Mouse (Mus musculus) mouse embryonic stem cell (cell line): ENCODE data around the gene BC048671.

Source experiments
- in situ Hi-C, 2 experiments: fragments of 300-500 bp; cut with MboI; formaldehyde crosslinking; loops; 1 replicate in 1 of 2; 3 replicates in 1 of 2; pipeline ENCODE4 v1.14.3; 2019 to 2020; ENCODE audit warnings: low sequenced_read_pairs in 2 of 2, low pct_unique_long_range_greater_than_20kb in 1 of 2, mixed read lengths in 1 of 2; ENCODE audit not compliant: unreplicated experiment in 1 of 2

BC048671 gene

DNA sequence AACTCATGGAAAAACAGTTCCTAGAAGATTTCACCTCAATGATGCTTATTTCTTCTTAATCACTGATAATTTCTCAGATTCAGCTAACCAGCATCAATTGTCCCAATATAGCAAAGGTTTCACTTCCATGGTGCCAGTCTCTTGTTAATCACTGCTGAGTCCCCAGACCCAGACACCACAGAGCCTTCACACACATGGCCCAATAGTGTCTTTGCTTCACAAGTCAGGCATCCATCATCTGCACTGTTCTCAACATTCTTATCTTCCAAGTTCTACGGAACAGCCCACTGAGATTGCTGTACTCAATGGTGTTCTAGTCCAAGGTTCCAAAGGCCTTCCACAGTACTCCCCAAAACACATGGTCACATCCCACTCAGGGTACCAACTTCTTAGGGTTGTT lies at the start of gene BC048671:
Gene BC048671 (plus strand): TSS at position 301 of the 400 bp plus-strand sequence.
- in situ Hi-C loops, result loop anchor here in 1 of 2 experiments (25.0 kb wide), 1 partner anchor 614 kb away; no protein-coding TSS in a partner anchor

DNA sequence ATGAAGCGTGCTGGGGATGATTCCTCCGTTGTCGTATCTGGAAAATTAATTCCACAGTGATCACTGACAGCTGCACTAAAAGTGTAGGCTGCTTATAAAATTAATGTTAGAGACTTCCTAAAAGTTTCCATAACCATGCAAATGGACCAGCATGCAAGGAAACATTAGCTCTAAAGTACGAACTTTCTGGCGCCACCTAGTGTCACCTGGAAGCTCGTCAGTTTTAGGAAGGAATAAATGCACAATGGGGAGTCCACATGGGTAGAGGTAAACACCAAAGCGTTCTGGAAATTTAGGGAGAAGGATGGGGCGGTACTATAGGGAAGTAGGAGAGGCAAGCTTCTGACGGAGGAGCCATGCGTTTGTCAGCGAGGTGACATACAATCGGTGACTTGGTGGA lies 12.8 kb upstream of the BC048671 start:
- in situ Hi-C loops, result no loop called here

DNA sequence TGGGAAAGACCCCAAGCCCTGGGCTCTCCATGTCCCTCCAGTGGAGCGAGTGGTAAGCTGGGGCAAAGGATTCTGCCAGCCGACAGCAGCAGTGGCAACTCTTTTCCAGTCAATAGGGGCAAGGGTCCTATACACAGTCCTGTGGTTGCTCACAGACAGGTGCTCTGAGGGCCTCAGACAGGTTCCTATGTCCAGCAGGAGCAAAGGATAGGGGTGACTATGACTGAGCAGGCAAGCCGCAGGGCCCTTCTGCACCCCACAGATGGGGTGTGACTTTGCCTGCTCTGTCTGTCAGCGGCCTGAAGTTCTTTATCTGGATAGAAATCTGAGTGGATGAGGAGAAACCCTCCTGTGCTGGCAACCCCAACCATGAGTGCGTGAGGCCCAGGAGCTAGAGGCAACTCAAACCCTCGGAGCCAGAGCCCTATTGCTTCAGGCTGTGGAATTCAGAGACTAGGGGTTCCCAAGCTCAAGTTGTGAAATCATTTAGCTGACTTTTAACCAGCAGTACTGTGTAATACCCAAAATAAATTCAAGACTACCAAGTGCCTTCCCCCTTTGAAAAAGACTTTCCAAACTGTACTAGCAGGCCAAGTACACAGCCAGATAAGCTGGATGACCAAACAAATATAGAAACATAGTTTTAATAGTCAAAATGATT lies 5.4 kb downstream of the BC048671 start:
- in situ Hi-C loops, result loop anchor here in 1 of 2 experiments (25.0 kb wide), 1 partner anchor 619 kb away; no protein-coding TSS in a partner anchor

DNA sequence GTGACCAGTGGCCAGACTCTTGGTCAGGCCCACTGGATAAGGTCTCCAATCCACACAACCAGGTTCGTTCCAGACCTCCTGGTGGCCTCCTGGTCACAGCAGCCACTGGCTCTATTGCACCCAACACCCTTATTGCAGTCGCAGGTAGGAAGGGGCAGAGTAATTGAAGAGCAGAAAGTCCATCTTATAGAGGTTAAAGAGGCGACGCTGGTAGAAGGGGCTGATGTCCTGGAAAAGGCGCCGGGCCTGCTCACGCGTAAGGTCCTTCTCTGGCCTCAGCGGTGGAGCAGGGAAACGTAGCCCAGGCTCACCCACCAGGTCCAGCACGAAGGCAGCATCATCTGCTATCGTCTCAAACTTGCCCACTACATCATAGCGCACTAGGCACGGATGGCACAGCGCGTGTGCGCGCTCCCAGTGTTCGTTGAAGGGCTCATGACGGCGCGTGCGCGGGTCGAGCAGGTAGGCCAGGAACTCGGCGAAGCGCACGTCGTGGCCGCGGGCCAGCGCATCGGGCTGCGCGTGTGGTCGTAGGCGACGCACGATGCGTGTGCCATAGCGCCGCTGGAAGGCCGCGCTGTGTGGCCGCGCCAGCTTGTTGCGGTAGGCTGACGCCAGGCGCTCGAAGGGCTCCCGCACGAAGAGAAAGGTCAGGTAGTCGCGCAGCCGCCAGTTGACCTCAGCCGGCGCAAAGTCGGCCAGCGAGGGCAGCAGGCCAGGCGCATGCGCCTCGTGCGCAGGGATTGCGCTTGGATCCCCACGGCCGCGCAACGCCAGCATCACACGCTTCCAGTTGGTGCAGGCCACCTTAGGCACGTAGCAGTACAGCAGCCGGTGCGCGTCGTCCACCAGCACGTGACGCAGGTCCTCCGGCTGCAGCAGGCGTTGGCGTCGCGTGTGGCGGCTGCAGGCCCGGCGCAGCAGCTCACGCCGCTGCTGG lies 8.1 kb downstream of the BC048671 start:
- in situ Hi-C loops, result loop anchor here in 1 of 2 experiments (25.0 kb wide), 1 partner anchor 622 kb away; no protein-coding TSS in a partner anchor

DNA sequence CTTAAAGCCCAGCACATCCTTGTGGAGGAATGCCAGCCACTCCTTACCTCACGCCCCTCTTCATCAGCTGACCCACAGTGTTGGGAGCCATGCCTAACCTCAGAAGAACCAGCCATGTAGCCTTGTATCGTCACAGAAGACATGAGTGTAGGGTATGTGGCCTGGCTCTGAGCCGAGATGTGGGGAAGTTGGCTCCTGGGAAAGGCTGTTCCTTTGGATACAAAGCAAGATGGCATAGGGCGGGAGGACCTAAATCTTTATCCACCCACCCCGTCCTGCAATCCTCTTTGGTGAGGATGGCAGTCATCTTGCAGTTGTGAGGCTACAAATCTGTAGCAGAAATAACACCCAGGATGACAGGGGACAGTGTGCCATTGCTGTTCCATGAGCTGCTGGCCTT lies 14.9 kb downstream of the BC048671 start:
- in situ Hi-C loops, result loop anchor here in 1 of 2 experiments (25.0 kb wide), 1 partner anchor 629 kb away; no protein-coding TSS in a partner anchor

- in situ Hi-C loops, result loop anchor here in 1 of 2 experiments (25.0 kb wide), 1 partner anchor 630 kb away; no protein-coding TSS in a partner anchor
Observed at GRCm38 (mm10) chr6:90317510-90318258, 16.7 kb downstream of the BC048671 start.

DNA sequence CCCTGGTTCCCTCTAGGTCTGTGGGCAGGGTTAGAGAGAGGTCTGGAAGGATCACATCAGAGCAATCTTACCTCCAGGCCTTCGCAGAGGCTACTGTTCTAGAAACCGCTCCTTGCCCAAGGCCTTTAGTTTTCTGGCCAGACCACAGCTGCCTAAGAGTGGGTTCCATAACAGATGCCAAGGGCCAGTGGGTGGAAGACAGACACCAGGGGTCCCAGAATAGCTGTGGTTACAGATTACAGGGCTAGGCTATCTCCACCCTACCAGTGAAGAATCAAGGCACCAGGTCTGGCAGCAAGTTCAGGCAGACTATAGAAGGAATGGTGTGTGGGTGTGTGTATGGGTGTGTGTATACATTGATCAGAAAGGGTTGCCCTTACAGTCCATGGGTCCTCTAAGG lies 18.0 kb downstream of the BC048671 start:
- in situ Hi-C loops, result loop anchor here in 1 of 2 experiments (25.0 kb wide), 1 partner anchor 632 kb away; no protein-coding TSS in a partner anchor

- in situ Hi-C loops, result loop anchor here (10.0 to 25.0 kb wide), 2 partner anchors 632 to 645 kb away; no protein-coding TSS in a partner anchor
Observed at GRCm38 (mm10) chr6:90319475-90320191, 18.6 kb downstream of the BC048671 start.

- in situ Hi-C loops, result loop anchor here (10.0 to 25.0 kb wide), 2 partner anchors 633 to 646 kb away; no protein-coding TSS in a partner anchor
Observed at GRCm38 (mm10) chr6:90320429-90320828, 19.4 kb downstream of the BC048671 start.

DNA sequence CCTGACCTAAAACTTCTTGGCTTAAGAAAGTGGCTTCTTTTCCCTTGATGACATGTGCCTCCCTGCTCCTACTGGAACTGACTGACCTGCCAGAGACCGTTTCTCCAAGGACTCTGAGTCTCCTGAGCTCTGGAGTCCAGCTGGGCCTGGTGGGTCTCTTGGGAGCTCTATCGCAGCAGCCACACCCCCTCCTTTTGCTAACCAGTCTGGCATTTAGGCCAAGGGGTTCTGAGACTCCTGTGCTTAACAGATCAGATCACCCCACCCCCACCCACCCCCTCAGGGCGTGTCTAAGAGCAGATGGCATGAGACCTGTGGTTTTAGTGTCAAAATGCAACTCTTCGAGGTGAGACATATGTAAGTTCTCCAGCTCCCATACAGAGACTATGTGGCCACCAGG lies 20.8 kb downstream of the BC048671 start:
- in situ Hi-C loops, result loop anchor here (10.0 to 25.0 kb wide), 2 partner anchors 635 to 647 kb away; no protein-coding TSS in a partner anchor

DNA sequence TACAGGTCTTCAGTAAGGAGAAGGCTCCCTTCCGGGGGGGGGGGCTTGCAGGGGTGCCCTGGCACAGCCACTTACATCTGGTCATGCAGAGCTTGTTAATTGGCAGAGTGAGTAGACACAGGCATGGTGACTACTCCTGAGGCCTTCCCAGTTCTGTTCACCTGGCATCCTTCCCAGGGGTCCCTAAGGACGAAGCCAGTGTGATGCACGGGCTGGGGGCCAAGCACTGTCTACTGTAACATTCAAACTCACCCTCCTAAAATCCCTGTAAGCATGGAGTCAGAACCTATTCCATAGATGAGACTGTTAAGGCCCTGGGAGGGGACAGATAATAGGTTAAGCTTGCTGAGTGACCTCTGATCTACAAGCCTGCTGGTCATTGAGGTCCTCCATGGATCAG lies 23.0 kb downstream of the BC048671 start:
- in situ Hi-C loops, result loop anchor here (10.0 to 25.0 kb wide), 2 partner anchors 637 to 649 kb away; no protein-coding TSS in a partner anchor

GRCm38 (mm10) chr6:90324463-90324862 lies 23.4 kb downstream of the BC048671 start:
- in situ Hi-C loops, result loop anchor here (10.0 to 25.0 kb wide), 2 partner anchors 637 to 650 kb away; no protein-coding TSS in a partner anchor

GRCm38 (mm10) chr6:90324991-90325390 lies 24.0 kb downstream of the BC048671 start, which contains the start of gene Chst13:
Gene Chst13, minus strand, starts transcription at chr6:90325185.
- in situ Hi-C loops, result loop anchor here (10.0 to 25.0 kb wide), 2 partner anchors 638 to 650 kb away; no protein-coding TSS in a partner anchor

DNA sequence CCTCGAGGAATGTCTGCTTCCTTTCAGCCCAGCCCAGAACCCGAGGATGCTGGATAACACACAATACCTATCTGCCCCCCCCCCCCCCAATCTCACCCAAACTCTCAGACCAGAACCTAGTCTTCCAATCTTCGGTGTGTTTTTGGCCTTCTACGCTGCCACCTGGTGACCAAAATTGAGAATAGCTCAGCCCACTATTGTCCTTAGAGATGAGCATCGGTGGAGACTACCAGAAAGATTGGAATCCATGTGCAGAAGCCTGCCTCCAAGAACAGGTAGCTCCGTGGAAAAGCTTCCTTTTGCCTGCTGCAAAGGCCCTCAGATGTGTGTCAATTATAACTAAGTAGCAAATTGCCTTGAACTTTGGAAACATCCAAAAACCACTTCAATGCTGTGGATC lies 26.7 kb downstream of the BC048671 start:
- in situ Hi-C loops, result loop anchor here in 1 of 2 experiments (10.0 kb wide), 1 partner anchor 653 kb away; no protein-coding TSS in a partner anchor

- in situ Hi-C loops, result loop anchor here in 1 of 2 experiments (10.0 kb wide), 1 partner anchor 655 kb away; no protein-coding TSS in a partner anchor
Observed at GRCm38 (mm10) chr6:90329953-90330352, 28.9 kb downstream of the BC048671 start.

GRCm38 (mm10) chr6:90332561-90333425 lies 31.8 kb downstream of the BC048671 start, which contains the start of gene Uroc1:
Gene Uroc1, plus strand, starts transcription at chr6:90333284.
- in situ Hi-C loops, result no loop called here
